Mouse (Mus musculus) neutrophil, adult 5-6 weeks (primary cell): ENCODE measurements around the gene Rhox2c. TPM values are rescaled to one million over a fixed set of nuclear protein-coding genes. Genes with fewer than 3 reads are reported as not detected.
"Not testable (repeated sequence)": the region's sequence is repeated elsewhere in the genome, so short reads cannot be mapped to it uniquely, and the experiment has no call there.

ENCODE experiments used
- ATAC-seq: fragments of 151-379, 151-347 bp; 2 replicates; pipeline ENCODE4 v1.8.0; 2017; ENCODE audit warnings: mild to moderate bottlenecking, moderate TSS enrichment; ENCODE audit not compliant: insufficient number of reproducible peaks, poor library complexity, low FRiP score, severe bottlenecking; ENCODE audit errors: extremely low read depth
- total RNA-seq: library from RNA; stranded (forward); fragments of 200-1000 nt; gene quantifications from 2 replicates; pipeline ENCODE4 v1.2.3, GENCODE M21; 2017

Rhox2c gene
- not detected in 2 replicates for total RNA-seq

- ATAC-seq, result not testable (repeated sequence)
These were observed at the start of gene Rhox2c for GRCm38 (mm10) chrX:37453380-37453779. Gene Rhox2c, plus strand, starts transcription at chrX:37453680.

GRCm38 (mm10) chrX:37411767-37412166 is 41.7 kb upstream of the Rhox2c start, which contains the start of gene Rhox2b:
Gene Rhox2b, plus strand, starts transcription at chrX:37412067.
- not testable (repeated sequence) for ATAC-seq

GRCm38 (mm10) chrX:37432194-37432593 is 21.3 kb upstream of the Rhox2c start, which contains the start of gene Rhox4b:
Gene Rhox4b, plus strand, starts transcription at chrX:37432494.
- ATAC-seq, result not testable (repeated sequence)

- ATAC-seq, result not testable (repeated sequence)
These were observed 4.8 kb downstream of the Rhox2c start, which contains the start of gene Rhox3c for GRCm38 (mm10) chrX:37458285-37458684. Gene Rhox3c, plus strand, starts transcription at chrX:37458585.

GRCm38 (mm10) chrX:37480037-37480436 is 26.6 kb downstream of the Rhox2c start, which contains the start of gene Rhox4c:
Gene Rhox4c, plus strand, starts transcription at chrX:37480337.
- ATAC-seq, result not testable (repeated sequence)

- not testable (repeated sequence) for ATAC-seq
These were observed 60.6 kb downstream of the Rhox2c start, which contains the start of gene Rhox4d for GRCm38 (mm10) chrX:37514059-37514458. Gene Rhox4d, plus strand, starts transcription at chrX:37514359.

Other genes with a start within 250 kb of the Rhox2c start
- gene Gm9, start 242.6 kb upstream of the Rhox2c start, total RNA-seq, result not detected in 2 replicates
- gene Rhox1, start 231.4 kb upstream of the Rhox2c start, total RNA-seq, result not detected in 2 replicates
- gene Rhox2a, start 208.7 kb upstream of the Rhox2c start, total RNA-seq, result not detected in 2 replicates
- gene Rhox3a, start 203.8 kb upstream of the Rhox2c start, total RNA-seq, result not detected in 2 replicates
- gene Rhox4a, start 188.3 kb upstream of the Rhox2c start, total RNA-seq, result not detected in 2 replicates
- gene Rhox3a2, start 73.7 kb upstream of the Rhox2c start, total RNA-seq, result not detected in 2 replicates
- not detected in 2 replicates for gene Rhox4a2, start 62.8 kb upstream of the Rhox2c start, total RNA-seq
- gene Rhox2b, start 41.6 kb upstream of the Rhox2c start, total RNA-seq, result not detected in 2 replicates
- not detected in 2 replicates for gene Rhox4b, start 21.2 kb upstream of the Rhox2c start, total RNA-seq
- not detected in 2 replicates for gene Rhox3c, start 4.9 kb downstream of the Rhox2c start, total RNA-seq
- gene Rhox4c, start 26.7 kb downstream of the Rhox2c start, total RNA-seq, result not detected in 2 replicates
- gene Rhox2d, start 39.7 kb downstream of the Rhox2c start, total RNA-seq, result not detected in 2 replicates
- gene Rhox4d, start 60.7 kb downstream of the Rhox2c start, total RNA-seq, result not detected in 2 replicates
- gene Rhox2e, start 76.8 kb downstream of the Rhox2c start, total RNA-seq, result not detected in 2 replicates
- gene Rhox3e, start 88.3 kb downstream of the Rhox2c start, total RNA-seq, result not detected in 2 replicates
- gene Rhox4e, start 103.7 kb downstream of the Rhox2c start, total RNA-seq, result not detected in 2 replicates
- gene Rhox2f, start 117.7 kb downstream of the Rhox2c start, total RNA-seq, result not detected in 2 replicates
- not detected in 2 replicates for gene Rhox3f, start 127.3 kb downstream of the Rhox2c start, total RNA-seq
- gene Rhox4f, start 154.0 kb downstream of the Rhox2c start, total RNA-seq, result not detected in 2 replicates
- not detected in 2 replicates for gene Rhox3g, start 174.9 kb downstream of the Rhox2c start, total RNA-seq
- not detected in 2 replicates for gene Rhox2g, start 189.8 kb downstream of the Rhox2c start, total RNA-seq
- not detected in 2 replicates for gene Rhox4g, start 197.6 kb downstream of the Rhox2c start, total RNA-seq
- not detected in 2 replicates for gene Rhox3h, start 215.1 kb downstream of the Rhox2c start, total RNA-seq
- gene Rhox2h, start 219.6 kb downstream of the Rhox2c start, total RNA-seq, result not detected in 2 replicates